Mouse (Mus musculus) hematopoietic multipotent progenitor cell, adult 10-12 weeks (in vitro differentiated cells): Measurements from ENCODE around the gene Ubiad1. TPM values are rescaled to one million over a fixed set of nuclear protein-coding genes. Genes with fewer than 3 reads are reported as not detected.

Experiments
- polyA plus RNA-seq: library from polyadenylated mRNA; stranded (reverse); fragments of >175 nt; gene quantifications from 2 replicates; pipeline ENCODE4 v1.2.3, GENCODE M21; 2012; ENCODE audit warnings: low replicate concordance

Ubiad1 gene
- polyA plus RNA-seq = 13.0 and 18.8 TPM in 2 replicates

DNA sequence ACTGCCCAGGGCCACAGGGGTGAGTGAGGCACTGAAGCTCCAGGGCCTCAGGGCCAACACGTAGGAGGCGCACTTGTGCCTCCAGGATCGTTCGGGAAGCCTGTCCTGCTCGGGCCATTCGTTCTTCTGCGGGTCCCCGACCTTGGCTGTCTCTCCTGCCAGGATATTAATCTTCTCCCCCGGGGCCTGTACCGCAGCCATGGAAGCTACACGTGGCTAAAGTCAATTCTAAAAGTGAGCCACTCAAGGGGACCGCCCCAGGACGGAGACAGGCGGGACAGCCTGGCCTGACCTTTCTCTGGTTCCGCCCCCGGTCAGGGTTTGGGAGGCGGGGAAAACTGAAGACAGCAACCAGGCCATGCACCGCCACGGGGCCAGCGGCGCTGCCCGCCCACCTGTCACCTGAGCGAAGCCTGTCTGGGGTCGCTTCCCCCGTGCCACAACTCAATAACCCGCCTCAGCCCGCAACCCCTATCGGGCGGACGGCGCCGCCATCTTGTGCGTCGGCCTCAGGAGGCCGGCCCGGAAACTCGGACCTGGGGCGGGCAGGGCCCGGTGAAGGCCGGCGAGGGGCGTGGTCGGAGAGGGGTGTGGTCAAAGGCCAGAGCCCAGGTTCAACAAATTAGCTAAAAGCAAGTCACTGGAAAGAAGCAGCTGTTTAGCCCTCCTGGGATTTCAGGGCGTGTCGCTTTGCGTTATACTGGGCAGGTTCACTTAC, at the start of gene Ubiad1:
TSS of gene Ubiad1 (minus strand) at position 522 of the 718 bp plus-strand sequence.

DNA sequence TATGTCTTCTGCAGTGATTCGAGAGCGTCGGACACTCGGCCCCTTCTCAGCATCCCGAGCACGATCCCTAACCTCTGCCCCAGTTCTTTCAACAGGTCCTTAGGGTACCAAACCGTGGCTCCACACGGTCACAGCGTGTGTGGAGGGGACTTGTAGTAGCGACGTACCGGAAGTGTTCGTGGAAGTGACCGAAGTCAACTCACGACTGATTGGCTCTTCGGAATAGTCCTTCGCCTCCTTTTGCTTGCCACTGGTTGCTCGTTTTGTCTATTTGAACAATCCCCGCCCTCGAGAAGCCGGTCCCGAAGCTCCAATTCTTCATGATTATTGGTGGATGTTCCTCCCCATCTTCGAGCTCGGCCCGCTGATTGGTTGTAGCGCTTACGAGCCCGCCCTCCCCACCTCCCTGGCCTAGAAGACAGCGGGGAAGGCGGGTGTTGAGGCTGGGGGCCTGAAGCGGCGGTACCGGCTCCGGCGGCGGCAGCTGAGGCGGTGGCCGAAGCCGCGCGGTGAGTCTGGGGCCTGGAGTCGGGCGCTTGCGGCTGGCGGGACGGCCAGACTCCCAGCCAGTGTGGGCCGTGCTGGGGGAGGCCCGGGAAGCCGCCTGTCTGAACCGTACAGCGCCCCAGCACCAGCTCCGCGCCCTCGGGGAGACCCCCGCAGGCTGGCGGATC, 3.7 kb upstream of the Ubiad1 start, which contains the start of gene Mtor:
TSS of gene Mtor (plus strand) at position 433 of the 674 bp plus-strand sequence.

Other genes starting within 250 kb of the Ubiad1 start
- gene Disp3, start 156.8 kb downstream of the Ubiad1 start, polyA plus RNA-seq = 0.02 and 0.07 TPM in 2 replicates
- 9.4 and 11.9 TPM in 2 replicates for gene Mtor, start 3.8 kb upstream of the Ubiad1 start, polyA plus RNA-seq
- gene Angptl7, start 55.7 kb upstream of the Ubiad1 start, polyA plus RNA-seq = 2.3 and 4.3 TPM in 2 replicates
- 38.4 and 48.3 TPM in 2 replicates for gene Exosc10, start 113.7 kb upstream of the Ubiad1 start, polyA plus RNA-seq
- gene Srm, start 146.7 kb upstream of the Ubiad1 start, polyA plus RNA-seq = 34.4 and 44.5 TPM in 2 replicates
- 0.80 and 0.91 TPM in 2 replicates for gene Masp2, start 157.8 kb upstream of the Ubiad1 start, polyA plus RNA-seq
- 5.9 and 43.6 TPM in 2 replicates for gene Tardbp, start 182.2 kb upstream of the Ubiad1 start, polyA plus RNA-seq
- gene Gm572, start 198.5 kb upstream of the Ubiad1 start, polyA plus RNA-seq = 0.13 and 0.17 TPM in 2 replicates